Mouse (Mus musculus): ENCODE data around the gene 2410004P03Rik. TPM values are rescaled to one million over a fixed set of nuclear protein-coding genes. Genes with fewer than 3 reads are reported as not detected.
A peak's percentile ranks its signal among the peaks of the same experiment; 100 is the strongest.

Gene 2410004P03Rik
- not detected in 2 replicates for total RNA-seq (2014; fragmentation: Nextera tagmentation)
- 0.21 and 0.26 TPM in 2 replicates for total RNA-seq (2017)

GRCm38 (mm10) chr12:17011100-17011870, at the start of gene 2410004P03Rik:
Gene 2410004P03Rik (minus strand): TSS chr12:17011727.
- peak; percentile 92 for ATAC-seq (replicated peaks; ENCODE audit: poor library complexity, severe bottlenecking)

GRCm38 (mm10) chr12:17061183-17061722, 49.7 kb upstream of the 2410004P03Rik start:
- ATAC-seq (replicated peaks; ENCODE audit: poor library complexity, severe bottlenecking), result no peak

- ATAC-seq (replicated peaks; ENCODE audit: poor library complexity, severe bottlenecking), result no peak
Observed at GRCm38 (mm10) chr12:17058490-17058889, 47.0 kb upstream of the 2410004P03Rik start.

GRCm38 (mm10) chr12:17057110-17057509, 45.6 kb upstream of the 2410004P03Rik start:
- no peak for ATAC-seq (replicated peaks; ENCODE audit: poor library complexity, severe bottlenecking)

- ATAC-seq (replicated peaks; ENCODE audit: poor library complexity, severe bottlenecking), result no peak
Observed at GRCm38 (mm10) chr12:17055766-17056165, 44.2 kb upstream of the 2410004P03Rik start.

- ATAC-seq (replicated peaks; ENCODE audit: poor library complexity, severe bottlenecking), result no peak
Observed at GRCm38 (mm10) chr12:17054691-17055090, 43.2 kb upstream of the 2410004P03Rik start.

- ATAC-seq (replicated peaks; ENCODE audit: poor library complexity, severe bottlenecking), result no peak
Observed at GRCm38 (mm10) chr12:17052673-17053072, 41.1 kb upstream of the 2410004P03Rik start.

- no peak for ATAC-seq (replicated peaks; ENCODE audit: poor library complexity, severe bottlenecking)
Observed at GRCm38 (mm10) chr12:17051057-17051456, 39.5 kb upstream of the 2410004P03Rik start.

- no peak for ATAC-seq (replicated peaks; ENCODE audit: poor library complexity, severe bottlenecking)
Observed at GRCm38 (mm10) chr12:17049796-17050195, 38.3 kb upstream of the 2410004P03Rik start.

- no peak for ATAC-seq (replicated peaks; ENCODE audit: poor library complexity, severe bottlenecking)
Observed at GRCm38 (mm10) chr12:17048979-17049612, 37.6 kb upstream of the 2410004P03Rik start.

- ATAC-seq (replicated peaks; ENCODE audit: poor library complexity, severe bottlenecking), result no peak
Observed at GRCm38 (mm10) chr12:17043311-17043710, 31.8 kb upstream of the 2410004P03Rik start.

GRCm38 (mm10) chr12:17040567-17040966, 29.0 kb upstream of the 2410004P03Rik start:
- no peak for ATAC-seq (replicated peaks; ENCODE audit: poor library complexity, severe bottlenecking)

GRCm38 (mm10) chr12:17039415-17039814, 27.9 kb upstream of the 2410004P03Rik start:
- ATAC-seq (replicated peaks; ENCODE audit: poor library complexity, severe bottlenecking), result no peak

- no peak for ATAC-seq (replicated peaks; ENCODE audit: poor library complexity, severe bottlenecking)
Observed at GRCm38 (mm10) chr12:17038246-17038645, 26.7 kb upstream of the 2410004P03Rik start.

- ATAC-seq (replicated peaks; ENCODE audit: poor library complexity, severe bottlenecking), result no peak
Observed at GRCm38 (mm10) chr12:17037053-17037610, 25.6 kb upstream of the 2410004P03Rik start.

- no peak for ATAC-seq (replicated peaks; ENCODE audit: poor library complexity, severe bottlenecking)
Observed at GRCm38 (mm10) chr12:17036532-17036931, 25.0 kb upstream of the 2410004P03Rik start.

GRCm38 (mm10) chr12:17035128-17035527, 23.6 kb upstream of the 2410004P03Rik start:
- ATAC-seq (replicated peaks; ENCODE audit: poor library complexity, severe bottlenecking), result no peak; the same call in 1 of the 2 replicates

- no peak for ATAC-seq (replicated peaks; ENCODE audit: poor library complexity, severe bottlenecking)
Observed at GRCm38 (mm10) chr12:17034671-17035070, 23.1 kb upstream of the 2410004P03Rik start.

- ATAC-seq (replicated peaks; ENCODE audit: poor library complexity, severe bottlenecking), result no peak
Observed at GRCm38 (mm10) chr12:17033464-17033841, 21.9 kb upstream of the 2410004P03Rik start.

- ATAC-seq (replicated peaks; ENCODE audit: poor library complexity, severe bottlenecking), result peak; percentile 45
Observed at GRCm38 (mm10) chr12:17032694-17033463, 21.4 kb upstream of the 2410004P03Rik start.
